Mouse (Mus musculus): ENCODE measurements around the gene Rad9a. TPM values are rescaled to one million over a fixed set of nuclear protein-coding genes. Genes with fewer than 3 reads are reported as not detected.

The Rad9a gene
- polyA plus RNA-seq, 1 experiment from 2014 or later: 33.2 TPM

- ATAC-seq (replicated peaks; ENCODE audit: low FRiP score, low TSS enrichment, low read depth): no peak
- DNase-seq (ENCODE audit: low spot score): no peak
- WGBS: 2% methylated on average over 20 of the region's 21 CpGs
Measured at GRCm38 (mm10) chr19:4215451-4215840, 14.0 kb upstream of the Rad9a start.

GRCm38 (mm10) chr19:4214771-4215450 is 13.4 kb upstream of the Rad9a start:
- Histone ChIP-seq H3K27ac (ENCODE audit: low read depth) (peak overlapping the region; percentile 94), H3K4me1 (replicated peaks; ENCODE audit: control insufficient read depth, insufficient read depth, low read length) (peaks cover 59% of the 10 kb centered on the region), H3K36me3 (ENCODE audit: control insufficient read depth, insufficient read depth, low read length) (no peaks in the 10 kb centered on the region), H3K27me3 (replicated peaks; ENCODE audit: control insufficient read depth, insufficient read depth, low read length) (no peaks in the 10 kb centered on the region), H3K4me2 (ENCODE audit: low read length) (peak overlapping the region; percentile 81), H3K4me3 (ENCODE audit: low read depth, low read length) (peak overlapping the region; percentile 84), H3K9ac (ENCODE audit: low read length) (peak overlapping the region; percentile 97), H3K9me3 (ENCODE audit: control insufficient read depth, low read length) (no peaks in the 10 kb centered on the region)
- peak; percentile 79 for DNase-seq (ENCODE audit: low spot score)
- WGBS: under 1% methylated on average over 60 of the region's 81 CpGs
- peak; percentile 8; the same call in 1 of the 2 replicates for ATAC-seq (replicated peaks; ENCODE audit: low FRiP score, low TSS enrichment, low read depth)

More at GRCm38 (mm10) chr19:4215451-4215840, 14.0 kb upstream of the Rad9a start:
- Histone ChIP-seq H3K27ac (ENCODE audit: low read depth) (peak overlapping the region; percentile 94), H3K27me3 (replicated peaks; ENCODE audit: control insufficient read depth, insufficient read depth, low read length) (no peaks in the 10 kb centered on the region), H3K9ac (ENCODE audit: low read length) (peak overlapping the region; percentile 97), H3K4me2 (ENCODE audit: low read length) (peak overlapping the region; percentile 81), H3K9me3 (ENCODE audit: control insufficient read depth, low read length) (no peaks in the 10 kb centered on the region), H3K36me3 (ENCODE audit: control insufficient read depth, insufficient read depth, low read length) (no peaks in the 10 kb centered on the region), H3K4me1 (replicated peaks; ENCODE audit: control insufficient read depth, insufficient read depth, low read length) (peaks cover 64% of the 10 kb centered on the region), H3K4me3 (ENCODE audit: low read depth, low read length) (peak overlapping the region; percentile 84)

GRCm38 (mm10) chr19:4214071-4214770 is 12.8 kb upstream of the Rad9a start, which contains the start of the genes Clcf1 and AC109138.7:
TSS of gene Clcf1 (plus strand) at chr19:4214238.
TSS of gene AC109138.7 (plus strand) at chr19:4214357.
- Histone ChIP-seq H3K27me3 (replicated peaks; ENCODE audit: control insufficient read depth, insufficient read depth, low read length) (no peaks in the 10 kb centered on the region), H3K9me3 (ENCODE audit: control insufficient read depth, low read length) (no peaks in the 10 kb centered on the region), H3K27ac (ENCODE audit: low read depth) (peak within 1 kb of the TSS; percentile 94), H3K36me3 (ENCODE audit: control insufficient read depth, insufficient read depth, low read length) (no peaks in the 10 kb centered on the region), H3K9ac (ENCODE audit: low read length) (peak within 1 kb of the TSS; percentile 97), H3K4me2 (ENCODE audit: low read length) (peak within 1 kb of the TSS; percentile 81), H3K4me1 (replicated peaks; ENCODE audit: control insufficient read depth, insufficient read depth, low read length) (peaks cover 53% of the 10 kb centered on the region), H3K4me3 (ENCODE audit: low read depth, low read length) (peak within 1 kb of the TSS; percentile 84)
- peak; percentile 81 for DNase-seq (ENCODE audit: low spot score)
- WGBS: under 1% methylated on average over 48 of the region's 49 CpGs
- ATAC-seq (replicated peaks; ENCODE audit: low FRiP score, low TSS enrichment, low read depth): peak; percentile 47

GRCm38 (mm10) chr19:4213524-4213974 is 12.1 kb upstream of the Rad9a start:
- peak; percentile 77 for DNase-seq (ENCODE audit: low spot score)

GRCm38 (mm10) chr19:4211891-4212588 is 10.6 kb upstream of the Rad9a start:
- Histone ChIP-seq H3K27me3 (replicated peaks; ENCODE audit: control insufficient read depth, insufficient read depth, low read length) (no peaks in the 10 kb centered on the region), H3K4me1 (replicated peaks; ENCODE audit: control insufficient read depth, insufficient read depth, low read length) (peaks cover 34% of the 10 kb centered on the region), H3K4me2 (ENCODE audit: low read length) (no peak overlapping the region), H3K27ac (ENCODE audit: low read depth) (no peak overlapping the region; the same call in 1 of the 2 replicates), H3K4me3 (ENCODE audit: low read depth, low read length) (no peak overlapping the region), H3K9me3 (ENCODE audit: control insufficient read depth, low read length) (no peaks in the 10 kb centered on the region), H3K36me3 (ENCODE audit: control insufficient read depth, insufficient read depth, low read length) (no peaks in the 10 kb centered on the region), H3K9ac (ENCODE audit: low read length) (no peak overlapping the region)
- no peak for ATAC-seq (replicated peaks; ENCODE audit: low FRiP score, low TSS enrichment, low read depth)
- no peak for DNase-seq (ENCODE audit: low spot score)
- 58% methylated on average over 4 of the region's 4 CpGs for WGBS

More at GRCm38 (mm10) chr19:4213524-4213974, 12.1 kb upstream of the Rad9a start:
- H3K4me2 ChIP-seq (ENCODE audit: low read length): peak overlapping the region; percentile 81
- H3K36me3 ChIP-seq (ENCODE audit: control insufficient read depth, insufficient read depth, low read length): no peaks in the 10 kb centered on the region
- H3K27me3 ChIP-seq (replicated peaks; ENCODE audit: control insufficient read depth, insufficient read depth, low read length): no peaks in the 10 kb centered on the region
- peak overlapping the region; percentile 94; the same call in 1 of the 2 replicates for H3K27ac ChIP-seq (ENCODE audit: low read depth)
- H3K4me1 ChIP-seq (replicated peaks; ENCODE audit: control insufficient read depth, insufficient read depth, low read length): peaks cover 48% of the 10 kb centered on the region
- ATAC-seq (replicated peaks; ENCODE audit: low FRiP score, low TSS enrichment, low read depth): peak; percentile 44; the same call in 1 of the 2 replicates
- WGBS: 9% methylated on average over 9 of the region's 9 CpGs
- H3K4me3 ChIP-seq (ENCODE audit: low read depth, low read length): peak overlapping the region; percentile 84
- H3K9ac ChIP-seq (ENCODE audit: low read length): peak overlapping the region; percentile 97
- H3K9me3 ChIP-seq (ENCODE audit: control insufficient read depth, low read length): no peaks in the 10 kb centered on the region

- Histone ChIP-seq H3K9ac (ENCODE audit: low read length) (no peak overlapping the region), H3K27me3 (replicated peaks; ENCODE audit: control insufficient read depth, insufficient read depth, low read length) (no peaks in the 10 kb centered on the region), H3K4me3 (ENCODE audit: low read depth, low read length) (no peak overlapping the region), H3K27ac (ENCODE audit: low read depth) (no peak overlapping the region), H3K4me2 (ENCODE audit: low read length) (no peak overlapping the region), H3K9me3 (ENCODE audit: control insufficient read depth, low read length) (no peaks in the 10 kb centered on the region), H3K4me1 (replicated peaks; ENCODE audit: control insufficient read depth, insufficient read depth, low read length) (peaks cover 17% of the 10 kb centered on the region), H3K36me3 (ENCODE audit: control insufficient read depth, insufficient read depth, low read length) (no peaks in the 10 kb centered on the region)
- ATAC-seq (replicated peaks; ENCODE audit: low FRiP score, low TSS enrichment, low read depth) (no peak), DNase-seq (ENCODE audit: low spot score) (no peak)
- 69% methylated on average over 5 of the region's 5 CpGs for WGBS
Measured at GRCm38 (mm10) chr19:4208563-4208962, 7.1 kb upstream of the Rad9a start.

- Histone ChIP-seq H3K36me3 (ENCODE audit: control insufficient read depth, insufficient read depth, low read length) (no peaks in the 10 kb centered on the region), H3K27ac (ENCODE audit: low read depth) (no peak overlapping the region), H3K9me3 (ENCODE audit: control insufficient read depth, low read length) (no peaks in the 10 kb centered on the region), H3K9ac (ENCODE audit: low read length) (no peak overlapping the region), H3K27me3 (replicated peaks; ENCODE audit: control insufficient read depth, insufficient read depth, low read length) (no peaks in the 10 kb centered on the region), H3K4me2 (ENCODE audit: low read length) (no peak overlapping the region), H3K4me1 (replicated peaks; ENCODE audit: control insufficient read depth, insufficient read depth, low read length) (peaks cover 8% of the 10 kb centered on the region), H3K4me3 (ENCODE audit: low read depth, low read length) (no peak overlapping the region)
- peak; percentile 67; the same call in 1 of the 2 replicates for ATAC-seq (replicated peaks; ENCODE audit: low FRiP score, low TSS enrichment, low read depth)
- 0% methylated on average over 2 of the region's 2 CpGs for WGBS
- peak; percentile 85 for DNase-seq (ENCODE audit: low spot score)
Measured at GRCm38 (mm10) chr19:4206971-4207370, 5.5 kb upstream of the Rad9a start.

- WGBS: 53% methylated on average over 4 of the region's 4 CpGs
- H3K9ac ChIP-seq (ENCODE audit: low read length): no peak overlapping the region
- no peak for ATAC-seq (replicated peaks; ENCODE audit: low FRiP score, low TSS enrichment, low read depth)
- H3K4me1 ChIP-seq (replicated peaks; ENCODE audit: control insufficient read depth, insufficient read depth, low read length): peaks cover 19% of the 10 kb centered on the region
- no peak overlapping the region for H3K27ac ChIP-seq (ENCODE audit: low read depth)
- DNase-seq (ENCODE audit: low spot score): no peak
- H3K4me2 ChIP-seq (ENCODE audit: low read length): no peak overlapping the region
- H3K27me3 ChIP-seq (replicated peaks; ENCODE audit: control insufficient read depth, insufficient read depth, low read length): no peaks in the 10 kb centered on the region
- no peak overlapping the region for H3K4me3 ChIP-seq (ENCODE audit: low read depth, low read length)
- no peaks in the 10 kb centered on the region for H3K9me3 ChIP-seq (ENCODE audit: control insufficient read depth, low read length)
- peaks cover 5% of the 10 kb centered on the region; the same call in 1 of the 2 replicates for H3K36me3 ChIP-seq (ENCODE audit: control insufficient read depth, insufficient read depth, low read length)
Measured at GRCm38 (mm10) chr19:4204889-4205288, 3.4 kb upstream of the Rad9a start.
